Mouse (Mus musculus): Measurements from ENCODE around the gene Ccnd3. TPM values are rescaled to one million over a fixed set of nuclear protein-coding genes. Genes with fewer than 3 reads are reported as not detected.

The Ccnd3 gene
- polyA plus RNA-seq, 1 experiment from 2014 or later: 530 TPM

DNA sequence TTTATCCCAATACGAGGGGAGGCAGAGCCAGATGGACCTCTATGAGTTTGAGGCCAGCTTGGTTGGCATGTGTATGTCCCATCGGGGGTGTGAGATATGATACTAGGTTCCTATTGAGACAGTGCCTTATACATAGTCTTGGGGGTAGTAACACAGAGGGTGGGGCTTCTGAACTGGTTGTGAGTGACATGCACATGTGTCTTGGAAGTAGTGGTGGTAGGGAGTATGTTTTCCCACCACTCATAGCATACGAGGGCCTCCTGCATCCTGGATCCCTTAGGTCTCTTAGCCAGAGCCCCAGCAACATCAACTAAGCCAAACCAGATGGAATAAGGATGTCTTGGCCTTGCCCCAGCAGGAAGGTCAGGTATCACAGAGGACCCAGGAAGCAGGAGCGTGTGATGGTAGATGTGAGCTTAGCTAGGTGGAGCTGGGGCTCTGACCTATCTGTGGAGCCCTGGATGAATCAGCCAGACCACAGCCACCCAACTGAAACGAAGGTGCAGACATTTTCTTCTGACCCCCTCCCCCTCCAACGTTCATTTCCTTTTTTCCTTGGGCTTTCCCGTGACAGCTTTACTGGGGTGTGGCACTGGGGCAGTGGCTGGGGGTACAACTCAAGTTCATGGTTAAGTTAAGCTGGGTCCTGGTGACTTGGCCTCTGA lies 10.5 kb downstream of the Ccnd3 start:
- no peak for ATAC-seq (replicated peaks; ENCODE audit: low FRiP score)
- Histone ChIP-seq H3K4me2 (no peak overlapping the region), H3K4me3 (ENCODE audit: low read depth, low read length) (no peak overlapping the region), H3K27me3 (replicated peaks; ENCODE audit: control insufficient read depth, insufficient read depth, low read length) (no peaks in the 10 kb centered on the region), H3K4me1 (replicated peaks; ENCODE audit: control insufficient read depth, insufficient read depth, low read length) (peaks cover 34% of the 10 kb centered on the region), H3K36me3 (ENCODE audit: control insufficient read depth, insufficient read depth, low read length) (no peaks in the 10 kb centered on the region), H3K9ac (ENCODE audit: low read depth, low read length) (no peak overlapping the region), H3K9me3 (ENCODE audit: control insufficient read depth, low read length) (no peaks in the 10 kb centered on the region), H3K27ac (ENCODE audit: low read depth, low read length) (no peak overlapping the region)
- DNase-seq (ENCODE audit: low spot score): no peak
- WGBS: 62% methylated on average over 7 of the region's 7 CpGs

DNA sequence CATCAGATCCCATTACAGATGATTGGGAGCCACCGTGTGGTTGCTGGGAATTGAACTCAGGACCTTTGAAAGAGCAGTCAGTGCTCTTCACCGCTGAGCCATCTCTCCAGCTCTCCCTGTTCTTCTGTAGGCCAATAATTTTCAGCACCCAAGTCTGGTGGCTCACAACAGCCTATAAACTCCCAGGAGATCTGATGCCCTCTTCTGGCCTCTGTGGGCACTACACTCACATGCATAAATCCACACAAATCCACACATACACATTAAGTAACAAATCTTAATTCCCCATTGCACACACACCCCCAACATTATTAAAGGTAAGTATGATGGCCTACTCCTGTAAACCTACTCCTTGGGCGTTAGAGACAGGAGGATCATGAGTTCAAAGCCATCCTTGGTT lies 11.4 kb downstream of the Ccnd3 start:
- no peak for DNase-seq (ENCODE audit: low spot score)
- WGBS: 98% methylated on average over 3 of the region's 3 CpGs
- Histone ChIP-seq H3K4me2 (no peak overlapping the region), H3K36me3 (ENCODE audit: control insufficient read depth, insufficient read depth, low read length) (no peaks in the 10 kb centered on the region), H3K9me3 (ENCODE audit: control insufficient read depth, low read length) (no peaks in the 10 kb centered on the region), H3K9ac (ENCODE audit: low read depth, low read length) (no peak overlapping the region), H3K4me3 (ENCODE audit: low read depth, low read length) (no peak overlapping the region), H3K4me1 (replicated peaks; ENCODE audit: control insufficient read depth, insufficient read depth, low read length) (peaks cover 37% of the 10 kb centered on the region), H3K27ac (ENCODE audit: low read depth, low read length) (no peak overlapping the region), H3K27me3 (replicated peaks; ENCODE audit: control insufficient read depth, insufficient read depth, low read length) (no peaks in the 10 kb centered on the region)
- no peak for ATAC-seq (replicated peaks; ENCODE audit: low FRiP score)

DNA sequence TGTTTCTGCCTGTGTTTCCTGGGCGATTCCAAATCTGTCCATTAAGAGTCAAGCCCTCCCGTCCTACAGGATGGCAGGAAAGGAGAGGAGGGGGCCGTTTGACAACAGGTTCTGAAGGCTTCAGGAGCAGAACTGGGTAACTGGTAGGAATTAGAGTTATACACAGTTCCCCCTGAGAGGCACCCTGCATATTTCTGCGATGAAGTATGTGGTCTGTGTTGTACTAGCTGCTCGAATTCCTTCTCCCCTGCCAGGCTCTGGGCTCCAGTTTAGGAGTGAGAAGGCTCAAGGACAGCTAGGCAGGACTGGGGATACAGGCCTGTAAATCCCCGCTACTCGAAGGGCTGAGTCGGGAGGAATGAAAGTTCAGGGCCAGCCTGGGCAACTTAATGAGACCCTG lies 13.4 kb downstream of the Ccnd3 start:
- Histone ChIP-seq H3K27ac (ENCODE audit: low read depth, low read length) (peak overlapping the region; percentile 65; the same call in 1 of the 2 replicates), H3K4me2 (no peak overlapping the region), H3K4me3 (ENCODE audit: low read depth, low read length) (no peak overlapping the region), H3K9ac (ENCODE audit: low read depth, low read length) (no peak overlapping the region), H3K9me3 (ENCODE audit: control insufficient read depth, low read length) (no peaks in the 10 kb centered on the region), H3K4me1 (replicated peaks; ENCODE audit: control insufficient read depth, insufficient read depth, low read length) (peaks cover 46% of the 10 kb centered on the region), H3K27me3 (replicated peaks; ENCODE audit: control insufficient read depth, insufficient read depth, low read length) (no peaks in the 10 kb centered on the region), H3K36me3 (ENCODE audit: control insufficient read depth, insufficient read depth, low read length) (no peaks in the 10 kb centered on the region)
- DNase-seq (ENCODE audit: low spot score): no peak
- 51% methylated on average over 8 of the region's 8 CpGs for WGBS
- ATAC-seq (replicated peaks; ENCODE audit: low FRiP score): no peak

DNA sequence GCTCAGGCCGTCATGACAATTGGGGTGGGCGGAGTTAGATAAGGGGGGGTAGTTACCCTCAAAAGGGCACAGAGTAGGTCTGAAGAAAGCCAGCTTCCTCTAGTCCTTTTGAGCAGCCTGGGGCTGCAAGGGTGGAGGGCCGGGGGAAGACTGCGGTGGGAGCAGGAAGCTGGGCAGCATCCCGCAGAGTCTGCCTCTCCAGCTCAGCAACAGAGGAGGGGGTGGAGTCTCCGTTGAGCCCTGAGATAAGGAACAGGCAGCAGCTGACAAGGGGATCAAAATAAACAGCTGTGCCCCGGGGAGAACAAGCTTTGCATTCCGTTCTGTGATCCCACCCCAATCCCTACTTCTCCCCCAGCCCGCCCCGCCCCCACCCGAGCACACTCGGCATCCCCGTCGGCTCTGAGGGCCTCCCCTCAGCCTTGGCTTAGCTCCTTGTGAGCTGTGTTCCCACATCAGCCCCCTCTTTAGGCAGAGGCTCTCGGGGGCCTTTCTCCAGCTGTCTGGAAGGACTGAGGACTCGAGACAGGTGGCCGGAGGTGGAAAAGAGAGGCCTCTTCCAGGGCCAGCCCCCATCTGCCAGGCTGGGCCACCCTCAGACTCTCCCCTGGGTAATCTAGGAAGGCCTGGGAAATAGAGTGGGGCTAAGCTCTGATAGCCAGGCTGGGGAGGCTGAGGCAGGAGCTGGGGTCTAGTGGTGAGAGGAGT lies 16.9 kb downstream of the Ccnd3 start:
- H3K4me2 ChIP-seq: peak overlapping the region; percentile 67
- H3K27ac ChIP-seq (ENCODE audit: low read depth, low read length): peak overlapping the region; percentile 92
- no peaks in the 10 kb centered on the region for H3K36me3 ChIP-seq (ENCODE audit: control insufficient read depth, insufficient read depth, low read length)
- peak overlapping the region; percentile 64 for H3K9ac ChIP-seq (ENCODE audit: low read depth, low read length)
- 3% methylated on average over 17 of the region's 17 CpGs for WGBS
- ATAC-seq (replicated peaks; ENCODE audit: low FRiP score) (peak; percentile 90), DNase-seq (ENCODE audit: low spot score) (peak; percentile 76)
- H3K9me3 ChIP-seq (ENCODE audit: control insufficient read depth, low read length): no peaks in the 10 kb centered on the region
- H3K4me3 ChIP-seq (ENCODE audit: low read depth, low read length): peak overlapping the region; percentile 34
- peaks cover 53% of the 10 kb centered on the region for H3K4me1 ChIP-seq (replicated peaks; ENCODE audit: control insufficient read depth, insufficient read depth, low read length)
- no peaks in the 10 kb centered on the region for H3K27me3 ChIP-seq (replicated peaks; ENCODE audit: control insufficient read depth, insufficient read depth, low read length)

DNA sequence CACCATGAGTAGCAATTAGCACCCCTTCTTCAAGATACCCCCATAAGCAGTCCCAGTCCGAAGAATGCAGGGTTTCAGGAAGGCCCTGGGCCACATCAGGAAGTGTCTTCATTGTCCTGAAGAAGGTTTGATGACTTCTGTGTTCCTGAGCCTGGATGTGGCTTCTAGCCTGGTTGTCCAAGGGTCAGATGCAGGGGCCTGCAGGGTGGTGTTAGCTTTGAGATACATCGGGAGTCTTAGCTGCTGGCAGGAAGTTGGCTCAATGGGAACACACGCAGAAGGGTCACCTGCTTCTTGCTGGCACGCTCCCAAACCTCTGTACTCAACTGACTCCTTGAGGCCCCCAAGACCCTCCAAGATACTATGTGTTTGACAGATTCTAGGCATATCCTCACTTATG lies 17.7 kb downstream of the Ccnd3 start:
- Histone ChIP-seq H3K4me2 (peak overlapping the region; percentile 67), H3K4me1 (replicated peaks; ENCODE audit: control insufficient read depth, insufficient read depth, low read length) (peaks cover 61% of the 10 kb centered on the region), H3K27ac (ENCODE audit: low read depth, low read length) (peak overlapping the region; percentile 92), H3K9me3 (ENCODE audit: control insufficient read depth, low read length) (no peaks in the 10 kb centered on the region), H3K9ac (ENCODE audit: low read depth, low read length) (peak overlapping the region; percentile 63; the same call in 1 of the 2 replicates), H3K36me3 (ENCODE audit: control insufficient read depth, insufficient read depth, low read length) (no peaks in the 10 kb centered on the region), H3K4me3 (ENCODE audit: low read depth, low read length) (no peak overlapping the region), H3K27me3 (replicated peaks; ENCODE audit: control insufficient read depth, insufficient read depth, low read length) (no peaks in the 10 kb centered on the region)
- ATAC-seq (replicated peaks; ENCODE audit: low FRiP score): no peak
- WGBS: 41% methylated on average over 4 of the region's 4 CpGs
- DNase-seq (ENCODE audit: low spot score): no peak

DNA sequence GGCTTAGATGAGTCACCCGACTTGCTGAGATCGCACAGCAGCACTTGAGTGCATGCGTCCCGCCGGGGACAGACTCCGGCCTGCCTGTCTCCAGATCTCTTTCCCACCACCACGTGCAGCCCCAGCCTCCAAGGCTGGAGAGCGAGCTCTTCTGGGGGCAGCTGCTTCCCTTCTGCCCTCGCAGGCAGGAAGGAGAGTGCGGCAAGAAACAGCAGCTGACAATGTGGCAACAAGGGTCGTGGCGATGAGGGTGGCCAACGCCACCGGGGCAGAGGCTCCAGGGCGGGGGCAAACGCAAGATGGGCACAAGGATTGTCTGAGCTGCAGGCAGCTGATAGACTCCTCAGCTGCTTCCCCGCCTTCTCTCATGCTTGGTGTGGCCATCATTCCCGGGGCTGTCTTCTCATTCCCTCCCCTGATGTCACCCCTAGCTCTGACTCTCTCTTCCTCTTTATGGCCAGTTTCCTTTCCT lies 18.4 kb downstream of the Ccnd3 start:
- no peak overlapping the region for H3K4me3 ChIP-seq (ENCODE audit: low read depth, low read length)
- H3K4me1 ChIP-seq (replicated peaks; ENCODE audit: control insufficient read depth, insufficient read depth, low read length): peaks cover 61% of the 10 kb centered on the region
- no peaks in the 10 kb centered on the region for H3K27me3 ChIP-seq (replicated peaks; ENCODE audit: control insufficient read depth, insufficient read depth, low read length)
- 21% methylated on average over 18 of the region's 18 CpGs for WGBS
- no peaks in the 10 kb centered on the region for H3K9me3 ChIP-seq (ENCODE audit: control insufficient read depth, low read length)
- H3K9ac ChIP-seq (ENCODE audit: low read depth, low read length): peak overlapping the region; percentile 47
- ATAC-seq (replicated peaks; ENCODE audit: low FRiP score) (peak; percentile 46), DNase-seq (ENCODE audit: low spot score) (peak; percentile 56)
- peak overlapping the region; percentile 51 for H3K4me2 ChIP-seq
- H3K27ac ChIP-seq (ENCODE audit: low read depth, low read length): peak overlapping the region; percentile 92
- H3K36me3 ChIP-seq (ENCODE audit: control insufficient read depth, insufficient read depth, low read length): no peaks in the 10 kb centered on the region

DNA sequence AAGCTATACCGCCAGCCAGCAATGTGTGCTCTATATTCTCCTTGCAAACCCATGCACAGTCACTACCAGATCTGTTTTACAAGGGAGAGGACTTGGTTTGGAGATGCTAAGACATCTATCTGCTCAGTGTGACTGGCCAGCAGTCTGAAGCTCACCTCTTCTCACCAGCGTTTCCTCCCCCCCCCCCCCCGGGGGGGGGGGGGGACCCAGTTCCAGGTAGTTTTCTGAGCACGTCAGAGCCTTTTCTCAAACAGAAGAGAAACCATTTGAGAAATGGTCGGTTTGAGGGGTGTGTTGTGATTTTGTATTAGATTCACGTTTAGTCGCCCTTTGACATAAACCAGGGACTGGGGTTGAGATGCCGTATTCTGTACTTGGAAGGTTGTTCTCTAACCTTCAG lies 19.2 kb downstream of the Ccnd3 start:
- H3K27ac ChIP-seq (ENCODE audit: low read depth, low read length): peak overlapping the region; percentile 92; the same call in 1 of the 2 replicates
- ATAC-seq (replicated peaks; ENCODE audit: low FRiP score): no peak
- 64% methylated on average over 8 of the region's 8 CpGs for WGBS
- no peak overlapping the region for H3K4me2 ChIP-seq
- H3K4me1 ChIP-seq (replicated peaks; ENCODE audit: control insufficient read depth, insufficient read depth, low read length): peaks cover 60% of the 10 kb centered on the region
- no peaks in the 10 kb centered on the region for H3K9me3 ChIP-seq (ENCODE audit: control insufficient read depth, low read length)
- H3K4me3 ChIP-seq (ENCODE audit: low read depth, low read length): no peak overlapping the region
- no peaks in the 10 kb centered on the region for H3K27me3 ChIP-seq (replicated peaks; ENCODE audit: control insufficient read depth, insufficient read depth, low read length)
- H3K9ac ChIP-seq (ENCODE audit: low read depth, low read length): no peak overlapping the region
- no peak for DNase-seq (ENCODE audit: low spot score)
- H3K36me3 ChIP-seq (ENCODE audit: control insufficient read depth, insufficient read depth, low read length): no peaks in the 10 kb centered on the region

DNA sequence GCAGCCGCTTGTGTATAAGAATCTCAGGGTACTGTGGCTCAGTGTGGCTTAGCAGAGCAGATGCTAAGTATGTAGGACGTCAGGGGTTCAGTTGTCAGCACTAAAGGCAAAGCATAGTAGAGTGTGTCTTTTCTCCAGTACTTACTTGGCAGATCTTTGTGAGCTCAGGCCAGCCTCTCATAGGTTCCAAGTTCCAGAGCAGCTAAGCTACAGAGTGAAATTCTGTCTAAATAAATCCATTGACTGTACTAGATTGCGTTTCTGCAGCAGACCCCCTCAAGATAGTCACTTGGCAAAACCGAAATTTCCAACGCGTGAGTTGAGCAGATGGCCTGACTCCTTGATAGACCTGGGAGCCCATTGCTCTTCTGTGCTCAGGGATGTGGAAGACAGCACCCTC lies 20.1 kb downstream of the Ccnd3 start:
- Histone ChIP-seq H3K9ac (ENCODE audit: low read depth, low read length) (no peak overlapping the region), H3K4me1 (replicated peaks; ENCODE audit: control insufficient read depth, insufficient read depth, low read length) (peaks cover 56% of the 10 kb centered on the region), H3K4me3 (ENCODE audit: low read depth, low read length) (no peak overlapping the region), H3K9me3 (ENCODE audit: control insufficient read depth, low read length) (no peaks in the 10 kb centered on the region), H3K36me3 (ENCODE audit: control insufficient read depth, insufficient read depth, low read length) (no peaks in the 10 kb centered on the region), H3K27ac (ENCODE audit: low read depth, low read length) (no peak overlapping the region), H3K27me3 (replicated peaks; ENCODE audit: control insufficient read depth, insufficient read depth, low read length) (no peaks in the 10 kb centered on the region), H3K4me2 (no peak overlapping the region)
- no peak for ATAC-seq (replicated peaks; ENCODE audit: low FRiP score)
- 82% methylated on average over 6 of the region's 6 CpGs for WGBS
- no peak for DNase-seq (ENCODE audit: low spot score)

All from liver, embryonic 11.5 days (tissue).